Mouse (Mus musculus): ENCODE data around the gene Ubash3a. TPM values are rescaled to one million over a fixed set of nuclear protein-coding genes. Genes with fewer than 3 reads are reported as not detected.
A peak's percentile ranks its signal among the peaks of the same experiment; 100 is the strongest.
"Not testable (repeated sequence)": the region's sequence is repeated elsewhere in the genome, so short reads cannot be mapped to it uniquely, and the experiment has no call there.

Ubash3a gene
- total RNA-seq, 2 experiments from 2014 or later = 0.19 TPM; not detected in 1

- no peak for DNase-seq
Measured at GRCm38 (mm10) chr17:31261352-31261751, 53.7 kb downstream of the Ubash3a start.

DNA sequence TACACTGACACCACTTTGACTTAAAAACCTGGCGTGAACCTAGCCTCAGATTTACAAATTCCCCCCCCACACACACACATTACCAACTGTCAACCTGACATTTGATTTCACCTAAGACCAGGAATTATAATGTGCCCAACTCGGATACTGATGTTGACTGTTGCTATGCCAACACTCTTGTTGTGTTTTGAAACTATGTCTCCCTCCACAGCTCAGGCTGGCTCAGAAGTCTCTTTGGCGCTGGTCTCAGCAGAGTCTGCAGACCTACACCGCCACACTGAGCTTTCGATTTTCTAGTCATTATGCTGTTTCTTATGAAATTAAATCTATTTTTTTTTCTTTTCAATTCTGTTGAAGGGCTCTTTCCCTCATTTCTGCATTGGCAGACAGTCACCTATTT, 55.0 kb downstream of the Ubash3a start:
- no peak for DNase-seq

DNA sequence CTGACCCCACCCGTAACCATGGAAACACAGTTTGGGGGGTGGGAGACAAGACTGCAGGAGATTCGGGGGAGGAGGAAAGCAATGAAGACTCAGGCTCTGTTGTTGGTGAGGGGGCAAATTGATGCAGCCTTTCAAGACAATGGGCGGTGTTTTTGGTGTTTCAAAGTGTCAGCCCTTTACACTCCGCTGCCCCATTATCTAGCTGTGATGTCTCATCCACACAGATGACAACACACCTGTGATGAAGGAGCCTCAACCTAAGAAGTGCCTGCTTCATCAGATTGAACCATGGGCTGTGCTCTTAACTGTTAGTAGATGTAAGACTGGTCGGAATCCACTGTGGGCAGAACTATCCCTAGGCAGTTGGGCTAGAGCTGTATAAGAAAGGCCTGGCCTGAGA, 56.1 kb downstream of the Ubash3a start:
- DNase-seq = no peak

DNA sequence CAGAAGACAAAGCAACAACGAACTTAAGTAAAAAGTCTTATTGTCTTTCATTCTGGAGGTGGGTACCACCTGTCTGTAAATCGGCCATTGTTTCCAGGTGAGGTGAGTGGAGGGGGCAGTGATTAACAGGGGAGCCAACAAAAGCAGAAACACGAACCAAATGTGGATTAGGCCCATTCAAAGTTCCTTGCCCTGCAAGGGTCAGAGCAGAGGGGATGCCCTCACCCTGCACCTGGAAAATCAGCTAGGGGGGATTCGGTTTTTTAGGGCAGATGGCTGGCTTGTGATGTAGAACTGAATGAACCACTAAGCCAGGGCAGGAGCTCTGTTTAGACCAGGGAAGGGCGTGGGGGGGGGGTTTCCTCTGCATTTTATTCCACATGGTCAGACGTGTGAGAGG, 56.7 kb downstream of the Ubash3a start:
- DNase-seq = no peak

DNA sequence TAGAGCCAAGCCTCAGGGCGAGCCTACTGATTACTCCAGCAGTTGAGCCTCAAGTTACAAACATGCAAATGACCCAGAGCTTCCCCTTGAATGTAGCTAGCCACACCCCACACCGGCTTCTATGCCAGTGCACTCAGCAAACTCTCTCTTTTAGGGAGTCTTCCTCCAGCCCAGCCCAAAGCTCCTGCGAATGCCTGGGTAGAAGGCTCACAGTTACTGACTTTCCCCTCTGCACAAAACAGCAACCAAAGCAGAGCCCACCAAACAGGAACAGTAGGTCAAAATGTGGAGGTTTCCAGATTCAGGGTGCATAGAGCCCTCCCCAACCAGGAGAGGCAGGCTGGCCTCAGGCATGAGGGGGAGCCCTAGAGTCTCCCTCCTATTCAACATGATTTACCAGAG, 57.5 kb downstream of the Ubash3a start:
- DNase-seq = no peak

- no peak for DNase-seq
Measured at GRCm38 (mm10) chr17:31265831-31266230, 58.2 kb downstream of the Ubash3a start.

GRCm38 (mm10) chr17:31266321-31266950, 58.8 kb downstream of the Ubash3a start:
- no peak for DNase-seq

- DNase-seq = no peak
Measured at GRCm38 (mm10) chr17:31267138-31267537, 59.5 kb downstream of the Ubash3a start.

GRCm38 (mm10) chr17:31267603-31268002, 59.9 kb downstream of the Ubash3a start:
- no peak for DNase-seq

GRCm38 (mm10) chr17:31268016-31268415, 60.3 kb downstream of the Ubash3a start:
- peak; percentile 4 for DNase-seq

- no peak for DNase-seq
Measured at GRCm38 (mm10) chr17:31269761-31270160, 62.1 kb downstream of the Ubash3a start.

DNA sequence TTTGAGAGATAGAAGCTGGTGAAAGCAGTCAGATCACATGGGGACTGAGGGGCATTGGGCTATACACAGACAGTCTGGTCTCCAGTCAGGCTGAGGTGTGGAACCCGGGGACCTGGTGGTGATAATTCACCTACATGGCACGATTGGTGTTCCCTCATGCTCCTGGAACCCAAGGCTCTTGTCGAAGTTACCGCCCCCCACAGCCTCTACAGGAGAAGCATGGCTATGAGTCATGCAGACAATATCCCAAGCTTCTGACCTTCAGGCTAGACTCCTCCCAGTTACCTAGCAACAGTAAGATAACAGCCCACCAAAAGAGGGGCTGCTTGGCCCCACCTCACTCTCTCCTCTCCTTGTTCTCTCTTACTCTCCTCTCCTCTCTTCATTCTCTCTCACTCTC, 62.6 kb downstream of the Ubash3a start:
- DNase-seq = no peak

DNA sequence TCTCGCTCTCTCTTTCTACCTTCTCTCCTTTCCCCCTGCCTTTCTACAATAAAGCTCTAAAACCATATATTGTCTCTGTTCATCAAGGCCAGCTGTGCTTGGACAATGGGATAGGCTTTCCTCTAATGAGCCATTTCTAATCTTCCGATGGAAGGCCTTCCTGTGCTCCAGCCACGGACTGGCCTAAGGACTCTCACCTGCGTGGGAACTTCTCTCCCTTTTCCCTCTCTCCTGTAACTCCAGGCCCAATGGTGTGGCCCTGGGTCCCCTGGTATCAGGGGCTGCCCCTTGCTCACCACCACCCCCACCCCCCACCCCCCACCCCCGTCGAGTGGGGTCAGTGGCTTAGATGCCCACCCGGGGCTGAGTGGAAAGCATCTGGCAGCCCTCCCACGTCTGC, 63.1 kb downstream of the Ubash3a start:
- DNase-seq = not testable (repeated sequence)

- DNase-seq = no peak
Measured at GRCm38 (mm10) chr17:31271136-31271851, 63.6 kb downstream of the Ubash3a start.

DNA sequence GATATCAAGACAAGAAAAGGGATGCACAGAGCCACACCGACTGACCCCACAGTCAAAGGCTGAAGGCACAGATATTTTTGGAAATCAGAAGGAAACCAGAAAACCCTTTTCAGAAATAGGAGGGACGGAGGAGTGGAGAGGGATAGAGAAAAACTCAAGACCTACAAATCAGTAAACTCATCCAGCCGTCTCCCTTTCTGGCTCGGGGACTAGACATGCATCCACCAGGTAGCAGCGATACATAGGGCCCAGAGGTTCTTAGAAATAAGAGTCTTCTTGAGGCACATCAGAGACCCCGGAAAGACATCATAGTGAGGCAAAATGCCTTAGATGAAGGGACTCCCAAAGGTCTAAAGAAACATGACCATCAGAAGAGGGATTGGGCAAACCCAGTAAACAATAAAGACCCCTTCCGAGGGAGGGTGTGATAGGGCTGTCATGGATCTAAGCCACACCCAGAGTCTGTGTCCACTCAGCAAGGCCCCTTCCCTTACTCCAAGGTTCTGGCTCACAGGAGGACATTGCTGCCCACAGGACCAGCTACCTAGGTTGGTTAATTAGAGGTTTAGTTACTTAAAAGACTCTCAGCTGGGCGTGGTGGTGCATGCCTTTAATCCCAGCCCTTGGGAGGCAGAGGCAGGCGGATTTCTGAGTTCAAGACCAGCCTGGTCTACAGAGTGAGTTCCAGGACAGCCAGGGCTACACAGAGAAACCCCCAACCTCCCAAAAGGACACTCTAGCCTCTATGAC, 64.9 kb downstream of the Ubash3a start:
- DNase-seq = no peak

DNA sequence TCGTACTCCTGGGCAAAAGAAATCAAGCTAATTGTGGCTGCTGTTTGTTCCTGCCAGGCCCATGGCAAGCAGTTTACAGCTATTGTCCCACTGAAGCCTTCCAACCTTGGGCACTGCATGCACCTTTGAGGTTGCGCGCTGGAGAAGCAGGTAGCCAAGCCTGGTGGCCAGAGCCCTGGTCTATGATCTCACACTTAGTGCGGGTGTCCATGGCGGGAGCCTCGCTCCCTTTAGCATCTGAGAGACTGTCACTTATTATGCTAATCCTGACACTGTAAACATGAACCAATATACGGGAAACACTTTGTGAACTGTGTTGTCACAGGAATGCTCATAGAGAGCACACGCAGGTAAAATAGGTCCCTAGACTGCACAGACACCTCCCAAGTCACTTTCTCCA, 66.0 kb downstream of the Ubash3a start:
- DNase-seq = no peak

DNA sequence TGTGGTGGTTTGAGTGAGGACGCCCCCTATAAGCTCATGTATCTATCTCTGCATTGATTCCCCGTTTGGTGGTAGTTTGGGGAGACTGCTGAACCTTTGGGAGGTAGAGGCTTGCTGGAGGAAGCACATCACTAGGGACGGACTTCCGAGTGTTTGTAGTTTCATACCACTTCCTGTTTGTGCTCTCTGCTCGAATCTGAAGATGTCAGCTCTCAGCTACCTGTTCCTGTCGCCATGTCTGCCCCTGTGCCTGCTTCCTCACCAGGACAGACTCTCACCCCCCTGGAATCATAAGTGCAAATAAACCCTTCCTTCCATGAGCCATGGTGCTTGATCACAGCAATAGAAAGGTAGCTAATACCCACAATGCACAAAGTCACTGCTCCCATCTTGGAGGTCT, 67.5 kb downstream of the Ubash3a start:
- no peak for DNase-seq

GRCm38 (mm10) chr17:31276207-31276921, 68.7 kb downstream of the Ubash3a start:
- DNase-seq = no peak

DNA sequence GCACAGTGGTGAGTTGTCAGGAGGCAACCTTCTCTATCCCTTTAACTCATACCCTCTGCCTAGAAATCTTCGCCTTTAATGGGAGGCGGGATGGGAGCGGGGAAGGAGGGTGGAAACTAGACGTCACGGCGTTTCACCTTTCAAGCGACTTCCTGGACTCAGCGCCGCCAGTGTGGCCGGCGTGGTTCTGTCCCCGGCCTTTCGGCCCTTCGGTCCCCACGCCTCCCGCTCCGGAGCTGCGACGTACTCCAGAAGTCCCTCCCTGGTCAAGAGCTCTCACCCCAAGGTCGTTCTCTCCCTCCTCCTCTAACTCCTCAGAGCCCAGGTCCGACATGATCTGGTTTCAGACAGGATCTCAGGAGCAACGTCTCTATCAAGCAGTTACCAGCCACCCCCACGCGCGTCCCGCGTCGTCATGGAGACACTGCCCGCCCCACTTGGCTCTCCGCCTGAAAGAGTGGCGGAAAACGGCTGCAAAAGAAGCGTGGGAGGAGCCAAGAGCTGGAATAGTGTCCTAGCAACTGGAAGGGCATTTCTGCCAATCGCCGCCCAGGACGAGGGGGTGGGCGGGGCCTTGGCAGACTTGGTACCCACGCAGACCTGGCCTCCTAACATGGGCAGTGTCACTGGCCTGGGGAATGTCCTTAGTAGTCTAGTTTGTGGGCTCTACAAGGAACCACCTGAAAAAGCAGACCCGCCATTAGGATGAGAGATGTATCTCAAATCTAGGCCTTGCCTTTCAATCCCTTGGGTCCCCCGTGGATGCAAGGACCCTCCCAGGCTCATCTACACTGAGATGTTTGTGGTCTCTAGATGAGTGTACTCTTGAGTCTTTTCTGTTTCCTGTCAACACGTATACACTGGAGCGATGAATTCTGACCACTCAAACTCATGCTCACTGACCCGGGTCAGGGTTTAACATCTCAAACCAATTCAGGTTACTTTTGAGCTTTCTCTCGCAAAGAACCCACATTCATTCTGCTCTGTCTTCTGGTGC, 69.5 kb downstream of the Ubash3a start, which contains the start of gene Rsph1:
Gene Rsph1 (minus strand): TSS at position 462 of the 997 bp plus-strand sequence.
- DNase-seq = peak; percentile 97

- DNase-seq = no peak
Measured at GRCm38 (mm10) chr17:31277931-31278330, 70.3 kb downstream of the Ubash3a start.

GRCm38 (mm10) chr17:31279541-31279940, 71.9 kb downstream of the Ubash3a start:
- no peak for DNase-seq

Data from gastrocnemius, postnatal 25 days (tissue).